Mouse (Mus musculus) layer of hippocampus, adult 8-10 months (tissue): ENCODE data around the gene Zfp866. TPM values are rescaled to one million over a fixed set of nuclear protein-coding genes. Genes with fewer than 3 reads are reported as not detected.

Source experiments
- DNase-seq, 2 experiments: peaks; one replicate each; pipeline ENCODE4 v3.0.0; 2022; ENCODE audit warnings: low spot score in 2 of 2
- total RNA-seq, 4 experiments: library from RNA; stranded (reverse); gene quantifications; 2 replicates each; pipeline ENCODE4 v1.2.4; 2022

The Zfp866 gene
- total RNA-seq: 10 to 100 TPM; 26.2 to 36.6 (median 31.0) TPM

GRCm38 (mm10) chr8:69790773-69791367 is at the start of gene Zfp866, which contains the start of gene Atp13a1:
Gene Zfp866, minus strand, starts transcription at chr8:69791178.
Gene Atp13a1, plus strand, starts transcription at chr8:69791163.
- peak; percentile 79 to 88 for DNase-seq

DNA sequence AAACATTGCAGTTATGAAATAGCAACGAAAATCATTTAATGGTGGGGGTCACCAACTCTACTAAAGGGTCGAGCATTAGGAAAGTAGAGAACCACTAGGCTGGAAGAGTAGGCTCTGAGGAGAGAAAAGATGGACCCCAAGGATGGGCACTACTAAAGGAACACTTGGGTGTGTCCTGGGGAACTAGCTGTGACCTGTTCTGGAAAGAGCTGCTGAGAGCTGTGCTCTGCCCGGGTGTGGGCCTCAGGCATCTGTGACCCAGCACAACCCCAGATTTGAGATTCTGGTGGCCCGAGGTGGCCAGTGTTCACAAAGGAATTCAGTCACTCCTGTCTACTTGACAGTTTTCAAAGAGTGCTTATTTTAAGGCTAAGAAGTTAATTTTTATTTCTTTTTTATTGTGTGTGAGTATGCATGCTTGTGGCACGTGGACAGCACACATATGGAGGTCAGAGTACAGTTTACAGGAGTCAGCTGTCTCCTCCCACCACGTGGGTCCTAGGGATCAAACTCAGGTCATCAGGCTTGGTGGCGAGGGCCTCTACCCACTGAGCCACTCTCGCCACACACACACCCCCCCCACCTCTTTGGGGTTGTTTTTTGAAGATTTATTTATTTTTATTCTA is 46.2 kb upstream of the Zfp866 start:
- no peak for DNase-seq

GRCm38 (mm10) chr8:69832298-69832853 is 41.4 kb upstream of the Zfp866 start, which contains the start of gene Pbx4:
Gene Pbx4, plus strand, starts transcription at chr8:69832491.
- peak; percentile 92 to 97 for DNase-seq

DNA sequence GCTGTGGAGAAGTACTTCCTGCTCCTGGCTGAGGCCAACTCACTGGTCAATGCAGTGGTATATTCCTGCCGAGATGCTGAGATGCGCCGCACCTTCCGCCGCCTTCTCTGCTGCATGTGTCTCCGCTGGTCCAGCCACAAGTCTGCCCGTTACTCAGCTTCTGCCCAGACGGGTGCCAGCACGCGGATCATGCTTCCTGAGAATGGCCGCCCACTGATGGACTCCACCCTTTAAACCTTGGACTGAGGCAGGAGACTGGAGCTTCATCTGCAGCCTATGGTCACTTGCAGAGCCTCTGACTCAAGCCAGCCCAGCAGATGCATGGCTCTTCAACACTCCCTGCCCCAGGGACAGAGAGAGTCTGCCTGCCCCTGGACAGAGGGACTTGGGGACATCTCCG is 35.4 kb upstream of the Zfp866 start:
- no peak for DNase-seq

DNA sequence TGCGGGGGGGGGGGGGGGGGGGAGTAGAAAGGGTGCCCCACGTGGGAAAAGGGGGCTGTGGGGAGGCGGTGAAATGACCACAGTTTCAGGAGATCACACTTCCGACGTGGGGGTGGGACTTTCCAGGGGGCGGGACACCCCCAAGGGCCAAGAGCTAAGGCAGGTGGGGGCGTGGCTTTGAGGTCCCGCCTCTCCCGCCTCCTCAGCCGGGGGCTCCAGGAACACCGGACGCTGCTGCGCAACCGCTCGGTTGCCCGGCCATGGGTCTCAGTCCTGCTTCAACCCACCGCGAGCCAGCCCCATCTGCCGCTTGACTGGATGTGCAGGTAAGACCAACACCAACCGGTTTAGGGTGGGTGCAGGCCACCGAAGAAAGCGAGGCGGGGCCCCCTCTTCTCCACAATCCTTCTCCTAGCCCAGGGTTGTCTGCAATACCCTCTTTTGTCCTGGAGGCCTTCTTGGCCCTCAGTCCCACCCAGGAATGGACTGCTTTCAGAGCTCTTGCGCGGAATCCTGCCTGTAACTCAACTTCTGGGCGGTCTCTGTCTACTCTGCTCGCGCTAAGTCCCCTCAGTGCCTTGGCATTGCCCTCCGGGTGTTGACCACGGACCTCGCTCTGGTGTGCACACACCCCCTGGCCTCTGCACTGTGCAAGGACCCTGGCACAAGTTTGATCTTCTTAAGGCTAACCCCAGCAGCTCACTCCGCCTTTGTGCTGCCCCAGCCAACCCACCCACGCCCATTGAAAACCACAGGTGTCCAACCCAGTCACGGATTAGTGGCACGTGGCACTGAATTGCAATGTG is 31.6 kb upstream of the Zfp866 start, which contains the start of gene Lpar2:
TSS of gene Lpar2 (plus strand) at position 44 of the 806 bp plus-strand sequence.
- DNase-seq: no peak

DNA sequence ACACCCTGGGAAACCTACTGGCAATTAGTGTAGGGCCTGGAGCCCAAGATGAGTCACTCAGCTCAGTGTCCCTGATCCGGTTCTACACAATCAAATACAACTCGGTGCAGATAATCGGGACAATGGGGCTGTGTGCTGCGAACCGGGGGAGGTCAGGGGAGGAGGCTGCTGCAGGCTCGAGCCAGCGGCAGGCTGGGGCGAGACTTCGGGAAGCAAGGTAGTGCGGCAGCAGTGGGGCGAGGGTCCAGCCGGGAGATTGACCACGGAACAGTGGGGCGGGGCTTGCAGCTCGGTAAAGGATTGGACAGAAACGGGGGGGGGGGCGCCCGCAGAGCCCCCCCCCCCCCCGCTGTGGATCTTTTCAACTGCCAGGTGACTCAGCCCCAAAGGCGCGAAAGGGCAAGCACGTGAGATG is 31.0 kb upstream of the Zfp866 start:
- DNase-seq: no peak

GRCm38 (mm10) chr8:69820466-69820865 is 29.5 kb upstream of the Zfp866 start:
- no peak for DNase-seq

- no peak for DNase-seq
Measured at GRCm38 (mm10) chr8:69815396-69815795, 24.4 kb upstream of the Zfp866 start.

DNA sequence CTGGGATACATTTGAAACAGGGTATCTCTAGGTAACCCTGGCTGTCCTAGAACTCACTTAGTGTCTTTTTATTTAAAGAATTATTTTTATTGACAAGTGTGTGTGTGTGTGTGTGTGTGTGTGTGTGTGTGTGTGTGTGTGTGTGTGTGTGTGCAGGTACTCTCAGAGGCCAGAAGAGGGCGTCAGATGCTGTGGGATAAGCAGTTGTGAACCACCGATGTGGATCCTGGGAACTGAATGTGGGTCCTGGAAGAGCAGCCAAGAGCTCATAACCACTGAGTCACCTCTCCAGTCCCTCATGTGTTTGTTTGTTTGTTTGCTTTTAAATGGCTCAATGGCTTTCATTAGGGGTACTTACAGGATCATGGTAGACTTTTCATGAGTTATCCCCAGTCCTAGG is 23.9 kb upstream of the Zfp866 start:
- DNase-seq: no peak

- no peak for DNase-seq
Measured at GRCm38 (mm10) chr8:69809820-69810219, 18.8 kb upstream of the Zfp866 start.

DNA sequence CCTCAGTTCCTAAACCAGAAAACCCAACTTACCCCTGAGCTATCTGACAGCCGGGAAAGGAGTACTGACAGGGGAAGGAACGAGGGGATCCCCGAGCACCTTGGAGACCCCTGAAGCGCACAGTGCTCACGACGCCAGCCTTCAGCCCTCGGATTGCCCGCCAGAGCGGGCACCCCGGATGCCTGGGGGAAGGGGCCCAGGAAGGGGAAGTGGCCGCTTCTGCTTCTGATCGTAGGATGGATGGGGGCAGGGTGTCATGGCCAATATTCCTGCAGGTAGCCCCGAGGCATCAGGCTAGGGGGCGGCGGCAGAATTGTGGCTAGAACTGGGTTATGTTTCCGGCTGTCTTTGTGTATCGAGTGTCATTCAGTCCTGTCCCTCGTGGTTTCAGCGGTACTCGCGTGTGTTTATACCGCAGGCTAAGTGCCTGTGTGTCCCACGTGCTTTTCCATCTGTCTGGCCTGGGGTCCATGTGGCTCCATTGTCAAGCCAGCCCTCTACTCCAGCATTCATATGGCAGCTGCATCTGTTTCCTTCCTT is 18.0 kb upstream of the Zfp866 start:
- peak; percentile 44 to 47 for DNase-seq

- DNase-seq: no peak
Measured at GRCm38 (mm10) chr8:69808094-69808863, 17.3 kb upstream of the Zfp866 start, which contains the start of gene Gmip. Gene Gmip, plus strand, starts transcription at chr8:69808679.

DNA sequence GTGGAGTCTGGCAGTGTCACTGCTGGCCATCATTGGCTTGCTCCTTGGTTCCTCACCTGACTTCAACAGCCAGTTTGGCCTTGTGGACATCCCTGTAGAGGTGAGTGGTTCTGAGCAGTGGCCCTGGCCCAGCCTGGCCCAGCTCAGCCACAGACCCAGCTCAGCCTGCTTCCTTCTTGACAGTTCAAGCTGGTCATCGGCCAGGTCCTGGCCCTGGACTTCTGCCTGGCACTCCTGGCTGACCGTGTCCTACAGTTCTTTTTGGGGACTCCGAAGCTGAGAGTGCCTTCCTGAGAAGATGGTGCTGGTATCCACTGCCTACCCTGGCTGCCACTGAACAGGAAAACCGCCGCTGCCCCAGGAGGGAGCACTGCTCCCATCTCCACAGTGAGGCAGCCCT is 16.3 kb upstream of the Zfp866 start:
- DNase-seq: no peak

DNA sequence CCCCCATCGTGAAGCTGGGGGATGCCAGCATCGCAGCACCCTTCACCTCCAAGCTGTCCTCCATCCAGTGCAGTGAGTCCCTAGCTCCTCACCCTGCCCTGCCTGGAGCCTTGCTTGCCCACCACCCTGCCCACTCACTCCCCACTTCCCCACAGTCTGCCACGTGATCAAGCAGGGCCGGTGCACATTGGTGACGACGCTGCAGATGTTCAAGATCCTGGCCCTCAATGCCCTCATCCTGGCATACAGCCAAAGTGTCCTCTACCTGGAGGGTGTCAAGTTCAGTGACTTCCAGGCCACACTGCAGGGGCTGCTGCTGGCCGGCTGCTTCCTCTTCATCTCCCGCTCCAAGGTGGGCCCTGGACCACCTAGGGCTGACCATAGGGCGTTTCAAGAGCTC is 14.5 kb upstream of the Zfp866 start:
- no peak for DNase-seq

GRCm38 (mm10) chr8:69805086-69805485 is 14.1 kb upstream of the Zfp866 start:
- DNase-seq: no peak

DNA sequence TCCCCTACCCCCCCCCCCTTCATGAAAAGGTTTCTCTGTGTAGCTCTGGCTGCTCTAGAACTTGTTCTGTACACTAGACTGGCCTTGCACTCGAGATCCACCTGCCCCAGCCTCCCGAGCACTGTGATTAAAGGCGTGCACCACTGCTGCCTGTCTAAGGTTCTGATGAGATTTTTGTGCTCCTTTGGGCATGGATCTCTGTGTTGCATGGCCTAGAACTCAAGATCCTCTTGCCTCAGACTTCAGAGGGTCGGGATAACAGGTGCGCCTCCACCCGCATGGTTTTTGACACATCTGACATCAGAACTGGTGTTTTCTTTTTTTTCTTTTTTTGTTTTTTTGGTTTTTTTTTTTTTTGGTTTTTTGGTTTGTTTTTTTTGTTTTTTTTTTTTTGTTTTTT is 13.6 kb upstream of the Zfp866 start:
- DNase-seq: no peak

DNA sequence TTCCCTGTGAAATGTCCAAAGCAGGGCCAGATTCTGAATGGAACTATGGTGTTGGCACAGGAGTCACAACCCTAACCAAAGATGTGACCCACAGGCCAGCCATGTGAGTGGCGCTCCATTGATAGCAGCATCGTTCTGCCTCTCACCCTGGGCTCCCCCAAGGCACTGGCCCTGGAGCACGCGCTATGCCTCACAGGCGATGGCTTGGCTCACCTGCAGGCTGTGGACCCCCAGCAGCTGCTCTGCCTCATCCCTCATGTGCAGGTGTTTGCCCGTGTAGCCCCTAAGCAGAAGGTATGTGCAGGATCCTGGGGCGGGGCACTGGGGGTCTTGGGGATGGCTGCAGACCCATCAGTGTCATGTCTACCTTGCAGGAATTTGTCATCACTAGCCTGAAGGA is 12.4 kb upstream of the Zfp866 start:
- DNase-seq: no peak

- DNase-seq: no peak
Measured at GRCm38 (mm10) chr8:69802216-69802615, 11.2 kb upstream of the Zfp866 start.

DNA sequence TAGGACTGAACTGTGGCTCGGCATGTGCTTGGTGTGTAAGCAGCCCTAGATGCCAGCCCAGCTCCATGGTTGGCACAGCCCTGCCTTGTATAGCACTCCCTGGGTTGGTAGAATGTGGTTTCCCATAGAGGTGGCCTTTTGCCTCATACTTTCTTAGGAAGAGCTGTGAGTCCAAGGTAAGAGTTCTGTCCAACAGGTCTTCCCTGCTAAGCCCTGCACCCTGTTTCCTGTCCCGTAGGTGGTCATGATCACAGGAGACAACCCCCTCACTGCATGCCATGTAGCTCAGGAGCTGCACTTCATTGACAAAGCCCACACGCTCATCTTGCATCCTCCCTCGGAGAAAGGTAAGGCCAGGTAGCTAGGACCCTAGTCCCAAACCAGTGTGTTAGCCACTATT is 10.8 kb upstream of the Zfp866 start:
- no peak for DNase-seq

DNA sequence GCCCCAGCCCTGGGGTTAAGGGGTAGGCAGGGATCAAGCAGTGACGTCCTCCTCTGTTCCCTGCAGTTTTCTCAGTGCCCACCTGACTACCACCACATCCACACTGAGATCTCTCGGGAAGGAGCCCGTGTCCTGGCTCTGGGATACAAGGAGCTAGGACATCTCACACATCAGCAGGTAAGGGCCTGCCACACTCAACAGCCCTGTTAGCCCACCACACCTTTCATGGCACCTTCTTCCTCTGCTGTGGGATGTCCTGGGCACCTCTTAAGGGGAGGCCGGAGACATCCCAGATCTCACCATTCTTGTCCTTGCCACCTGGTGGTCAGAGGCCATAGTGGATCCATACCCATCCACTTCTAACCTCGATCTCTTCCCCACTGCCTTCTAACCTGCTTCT is 9.0 kb upstream of the Zfp866 start:
- DNase-seq: no peak

DNA sequence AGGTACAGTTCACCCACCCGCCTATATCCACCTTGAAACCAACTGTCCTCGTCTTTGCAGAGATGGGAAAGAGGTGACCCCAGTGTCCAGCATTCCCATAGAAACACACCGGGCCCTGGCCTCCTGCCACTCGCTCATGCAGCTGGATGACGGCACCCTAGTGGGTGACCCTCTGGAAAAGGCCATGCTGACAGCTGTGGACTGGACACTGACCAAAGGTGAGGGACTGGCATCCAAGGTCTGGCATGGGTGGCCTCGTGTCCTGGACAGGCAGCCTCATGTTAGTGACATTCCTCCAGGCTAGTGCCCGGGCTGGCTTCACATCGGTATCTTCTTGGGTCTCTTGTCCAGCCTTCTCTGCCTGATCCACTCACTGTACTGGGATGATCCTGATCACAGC is 8.3 kb upstream of the Zfp866 start:
- no peak for DNase-seq
